Mouse (Mus musculus): ENCODE results near the gene Slc35f1. TPM values are rescaled to one million over a fixed set of nuclear protein-coding genes. Genes with fewer than 3 reads are reported as not detected.

Gene Slc35f1
- polyA plus RNA-seq, 1 experiment, result not detected

DNA sequence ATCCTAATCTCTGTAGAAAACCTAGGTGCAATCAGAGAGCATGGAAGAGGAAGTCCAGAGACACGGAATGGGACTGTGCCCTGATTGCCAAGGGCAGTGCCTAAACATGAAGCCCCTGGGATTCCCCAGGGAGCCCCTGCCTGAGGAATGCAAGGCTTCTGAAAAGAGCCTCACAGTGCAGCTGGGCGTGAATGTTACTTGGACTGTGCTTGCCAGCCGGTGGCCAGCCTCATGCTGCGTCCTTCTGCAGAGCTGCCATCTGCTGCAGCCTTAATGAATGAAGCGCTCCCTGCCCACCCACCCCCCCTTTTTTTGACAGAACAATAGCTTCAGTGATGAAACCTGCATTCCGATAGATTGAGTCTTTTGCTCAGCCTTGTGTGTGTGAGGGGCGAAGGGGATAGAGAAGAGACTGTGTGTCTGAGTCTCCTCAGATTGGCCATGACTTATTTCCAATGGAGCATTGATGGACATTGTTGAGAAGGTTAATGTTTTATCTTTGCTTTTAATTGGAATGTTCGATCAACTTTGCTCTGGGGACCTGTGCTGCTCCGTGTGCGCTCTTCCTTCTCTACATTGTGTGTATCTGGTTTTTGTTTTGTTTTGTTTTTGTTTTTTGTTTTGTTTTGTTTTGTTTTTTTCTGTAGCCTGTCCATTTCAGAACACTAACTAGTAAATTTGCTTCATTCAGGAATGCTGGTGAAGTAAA lies 52.5 kb downstream of the Slc35f1 start:
- Histone ChIP-seq H3K36me3 (ENCODE audit: control insufficient read depth, insufficient read depth) (no peaks in the 10 kb centered on the region), H3K27me3 (ENCODE audit: control insufficient read depth, insufficient read depth, insufficient read length) (no peaks in the 10 kb centered on the region), H3ac (ENCODE audit: control insufficient read depth, insufficient read length, low read depth) (no peak overlapping the region), H3K4me3 (ENCODE audit: insufficient read depth, poor library complexity, severe bottlenecking) (no peak overlapping the region), H3K79me3 (ENCODE audit: low read depth) (no peaks in the 10 kb centered on the region), H3K79me2 (ENCODE audit: control insufficient read depth, insufficient read depth) (no peaks in the 10 kb centered on the region)
- TF ChIP-seq MAX (IDR thresholded peaks at IDR 0.05) (no peak), FOSL1 (IDR thresholded peaks at IDR 0.05; ENCODE audit: insufficient read depth, low read length, poor library complexity, severe bottlenecking) (no peak)

GRCm38 (mm10) chr10:52743831-52744230 lies 53.5 kb downstream of the Slc35f1 start:
- no peak for TF ChIP-seq CEBPB (IDR thresholded peaks at IDR 0.05; ENCODE audit: low read depth)
- TF ChIP-seq MAX (IDR thresholded peaks at IDR 0.05), result no peak
- no peak for TF ChIP-seq USF1 (IDR thresholded peaks at IDR 0.05; ENCODE audit: low read depth)
- TF ChIP-seq MYOD1 (IDR thresholded peaks at IDR 0.05; ENCODE audit: control insufficient read depth, insufficient read length, low read depth), result no peak
- no peak for TF ChIP-seq MYOG (IDR thresholded peaks at IDR 0.05; ENCODE audit: control insufficient read depth, extremely low read depth, insufficient read length)
- TF ChIP-seq CTCF (IDR thresholded peaks at IDR 0.05; ENCODE audit: control insufficient read depth, insufficient read depth, insufficient read length), result no peak
- no peak for TF ChIP-seq FOSL1 (IDR thresholded peaks at IDR 0.05; ENCODE audit: insufficient read depth, low read length, poor library complexity, severe bottlenecking)
- Histone ChIP-seq H3K27me3 (ENCODE audit: control insufficient read depth, insufficient read depth, insufficient read length) (no peaks in the 10 kb centered on the region), H3ac (ENCODE audit: control insufficient read depth, insufficient read length, low read depth) (no peak overlapping the region), H3K79me2 (ENCODE audit: control insufficient read depth, insufficient read depth) (no peaks in the 10 kb centered on the region), H3K79me3 (ENCODE audit: low read depth) (no peaks in the 10 kb centered on the region), H3K4me3 (ENCODE audit: insufficient read depth, poor library complexity, severe bottlenecking) (no peak overlapping the region), H3K36me3 (ENCODE audit: control insufficient read depth, insufficient read depth) (no peaks in the 10 kb centered on the region)

GRCm38 (mm10) chr10:52748028-52748597 lies 57.8 kb downstream of the Slc35f1 start:
- Histone ChIP-seq H3K4me3 (ENCODE audit: insufficient read depth, poor library complexity, severe bottlenecking) (no peak overlapping the region), H3K79me3 (ENCODE audit: low read depth) (no peaks in the 10 kb centered on the region), H3K79me2 (ENCODE audit: control insufficient read depth, insufficient read depth) (no peaks in the 10 kb centered on the region), H3K36me3 (ENCODE audit: control insufficient read depth, insufficient read depth) (no peaks in the 10 kb centered on the region), H3K27me3 (ENCODE audit: control insufficient read depth, insufficient read depth, insufficient read length) (no peaks in the 10 kb centered on the region), H3ac (ENCODE audit: control insufficient read depth, insufficient read length, low read depth) (no peak overlapping the region)
- no peak for TF ChIP-seq MYOD1 (IDR thresholded peaks at IDR 0.05; ENCODE audit: control insufficient read depth, insufficient read length, low read depth)
- no peak for TF ChIP-seq MAX (IDR thresholded peaks at IDR 0.05)
- no peak for TF ChIP-seq MYOG (IDR thresholded peaks at IDR 0.05; ENCODE audit: control insufficient read depth, extremely low read depth, insufficient read length)
- TF ChIP-seq CTCF (IDR thresholded peaks at IDR 0.05; ENCODE audit: control insufficient read depth, insufficient read depth, insufficient read length), result no peak
- TF ChIP-seq USF1 (IDR thresholded peaks at IDR 0.05; ENCODE audit: low read depth), result no peak
- no peak for TF ChIP-seq FOSL1 (IDR thresholded peaks at IDR 0.05; ENCODE audit: insufficient read depth, low read length, poor library complexity, severe bottlenecking)
- no peak for TF ChIP-seq CEBPB (IDR thresholded peaks at IDR 0.05; ENCODE audit: low read depth)

DNA sequence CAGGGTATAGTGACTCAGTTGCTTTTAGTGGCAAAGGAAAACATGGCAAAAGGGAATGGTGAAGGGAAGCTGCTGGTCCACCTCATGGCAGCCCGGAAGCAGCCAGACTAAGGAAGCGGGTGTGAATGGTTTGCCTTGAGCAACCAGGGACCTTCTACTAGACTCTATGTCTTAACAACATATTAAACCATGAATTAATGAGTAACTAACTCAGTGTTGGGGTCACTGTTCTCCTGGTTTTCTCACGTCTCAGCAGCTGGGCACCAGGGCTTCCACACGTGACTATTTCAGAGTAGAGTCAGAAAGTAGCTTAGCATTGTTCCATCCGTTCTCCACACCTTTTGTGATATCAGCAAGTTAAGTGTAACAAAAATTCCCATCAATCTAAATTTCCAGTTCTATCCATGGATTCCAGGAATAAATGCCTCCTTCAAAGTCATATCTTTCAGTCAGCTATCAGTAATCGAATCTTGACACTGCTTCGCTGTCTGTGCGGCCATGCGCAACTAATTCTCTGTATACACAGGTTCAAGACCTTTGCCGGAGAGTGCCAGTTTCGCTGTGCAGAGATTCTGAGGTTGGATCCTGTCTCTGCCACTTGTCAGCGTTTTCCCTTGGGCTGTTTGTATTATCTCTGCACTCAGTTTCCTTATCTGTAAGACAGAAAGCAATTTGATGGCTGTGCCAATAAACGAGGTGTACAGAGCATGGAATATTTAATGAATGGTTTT lies 65.8 kb downstream of the Slc35f1 start:
- H3ac ChIP-seq (ENCODE audit: control insufficient read depth, insufficient read length, low read depth), result no peak overlapping the region
- no peak for TF ChIP-seq MYOD1 (IDR thresholded peaks at IDR 0.05; ENCODE audit: control insufficient read depth, insufficient read length, low read depth)
- TF ChIP-seq FOSL1 (IDR thresholded peaks at IDR 0.05; ENCODE audit: insufficient read depth, low read length, poor library complexity, severe bottlenecking), result no peak
- no peak for TF ChIP-seq MYOG (IDR thresholded peaks at IDR 0.05; ENCODE audit: control insufficient read depth, extremely low read depth, insufficient read length)
- TF ChIP-seq USF1 (IDR thresholded peaks at IDR 0.05; ENCODE audit: low read depth), result no peak
- no peak for TF ChIP-seq CEBPB (IDR thresholded peaks at IDR 0.05; ENCODE audit: low read depth)
- no peak for TF ChIP-seq CTCF (IDR thresholded peaks at IDR 0.05; ENCODE audit: control insufficient read depth, insufficient read depth, insufficient read length)
- TF ChIP-seq MAX (IDR thresholded peaks at IDR 0.05), result no peak

DNA sequence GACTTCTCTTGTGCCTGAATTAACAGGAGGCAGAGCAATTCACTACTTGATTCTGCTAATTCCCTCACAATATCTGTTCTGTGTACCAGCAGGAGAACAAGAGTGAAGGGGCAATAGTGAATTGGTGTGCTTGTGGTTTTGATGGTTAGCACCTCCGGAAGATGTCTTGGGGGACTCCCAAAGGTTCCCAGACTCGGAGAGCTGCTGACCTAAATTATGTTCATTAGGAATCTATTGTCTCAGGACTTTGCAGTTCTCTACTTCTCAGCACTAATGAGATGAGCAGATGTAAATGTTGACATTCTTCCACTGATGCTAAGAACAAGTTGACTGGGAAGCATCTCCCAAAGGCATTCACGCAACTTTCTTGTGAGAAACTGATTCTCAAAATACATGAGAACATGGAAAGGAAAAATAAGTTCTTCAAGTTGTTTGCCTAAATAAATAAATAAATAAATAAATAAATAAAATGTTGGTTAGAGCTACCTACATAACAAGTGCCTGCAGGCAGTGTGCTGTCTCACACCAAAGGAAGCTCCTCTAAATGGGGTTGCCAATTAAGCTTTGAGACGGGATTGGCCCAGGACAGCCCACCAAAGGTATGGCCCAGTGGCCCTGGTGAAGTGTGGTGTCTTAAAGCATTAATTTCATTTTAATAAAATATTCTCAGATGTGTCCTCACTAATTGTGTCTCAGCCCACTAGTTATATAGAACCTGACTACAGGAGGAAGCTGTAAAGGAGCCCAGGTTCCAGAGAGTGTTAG lies 67.3 kb downstream of the Slc35f1 start:
- H3K36me3 ChIP-seq (ENCODE audit: control insufficient read depth, insufficient read depth), result no peaks in the 10 kb centered on the region
- H3K27me3 ChIP-seq (ENCODE audit: control insufficient read depth, insufficient read depth, insufficient read length), result no peaks in the 10 kb centered on the region
- no peak overlapping the region for H3K4me3 ChIP-seq (ENCODE audit: insufficient read depth, poor library complexity, severe bottlenecking)
- H3K79me2 ChIP-seq (ENCODE audit: control insufficient read depth, insufficient read depth), result no peaks in the 10 kb centered on the region
- no peak overlapping the region for H3ac ChIP-seq (ENCODE audit: control insufficient read depth, insufficient read length, low read depth)
- TF ChIP-seq MAX (IDR thresholded peaks at IDR 0.05) (no peak), FOSL1 (IDR thresholded peaks at IDR 0.05; ENCODE audit: insufficient read depth, low read length, poor library complexity, severe bottlenecking) (no peak), MYOG (IDR thresholded peaks at IDR 0.05; ENCODE audit: control insufficient read depth, extremely low read depth, insufficient read length) (no peak), MYOD1 (IDR thresholded peaks at IDR 0.05; ENCODE audit: control insufficient read depth, insufficient read length, low read depth) (no peak), CEBPB (IDR thresholded peaks at IDR 0.05; ENCODE audit: low read depth) (no peak), USF1 (IDR thresholded peaks at IDR 0.05; ENCODE audit: low read depth) (no peak), CTCF (IDR thresholded peaks at IDR 0.05; ENCODE audit: control insufficient read depth, insufficient read depth, insufficient read length) (no peak)
- H3K79me3 ChIP-seq (ENCODE audit: low read depth), result no peaks in the 10 kb centered on the region

More for the DNA sequence above, 65.8 kb downstream of the Slc35f1 start:
- Histone ChIP-seq H3K4me3 (ENCODE audit: insufficient read depth, poor library complexity, severe bottlenecking) (no peak overlapping the region), H3K79me2 (ENCODE audit: control insufficient read depth, insufficient read depth) (no peaks in the 10 kb centered on the region), H3K36me3 (ENCODE audit: control insufficient read depth, insufficient read depth) (no peaks in the 10 kb centered on the region), H3K79me3 (ENCODE audit: low read depth) (no peaks in the 10 kb centered on the region), H3K27me3 (ENCODE audit: control insufficient read depth, insufficient read depth, insufficient read length) (no peaks in the 10 kb centered on the region)
